Mouse (Mus musculus) thymus, postnatal 36 days (tissue): Measurements from ENCODE around the gene Lrp1.

Source experiments
- DNase-seq, 2 experiments: peaks; one replicate each; pipeline ENCODE4 v3.0.0; 2022; ENCODE audit warnings: mixed read lengths in 2 of 2

The Lrp1 gene

GRCm38 (mm10) chr10:127546505-127546904 lies 74.4 kb downstream of the Lrp1 start:
- DNase-seq: no peak

DNA sequence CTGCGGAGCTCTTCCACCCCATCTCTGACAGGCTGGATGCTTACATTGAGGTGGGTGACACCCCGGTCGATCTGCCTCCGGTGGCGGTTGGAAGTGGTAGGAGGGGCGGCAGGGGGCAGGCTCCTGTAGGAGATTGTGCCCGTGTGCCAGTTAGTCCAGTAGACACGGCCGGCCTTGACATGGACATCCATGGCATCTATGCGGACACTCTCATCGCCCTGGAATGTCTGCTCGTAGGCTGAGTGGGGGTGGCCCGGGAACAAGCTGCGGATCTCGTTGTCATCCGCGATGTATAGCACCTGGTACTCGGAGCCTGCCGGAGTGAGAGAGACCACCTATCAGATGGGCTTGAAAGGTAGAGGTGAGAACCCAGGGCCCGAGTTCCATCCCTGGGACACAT lies 76.6 kb downstream of the Lrp1 start:
- DNase-seq: no peak

GRCm38 (mm10) chr10:127543916-127544315 lies 77.0 kb downstream of the Lrp1 start:
- DNase-seq: no peak

- DNase-seq: no peak
These were observed 78.2 kb downstream of the Lrp1 start for GRCm38 (mm10) chr10:127542720-127543119.

DNA sequence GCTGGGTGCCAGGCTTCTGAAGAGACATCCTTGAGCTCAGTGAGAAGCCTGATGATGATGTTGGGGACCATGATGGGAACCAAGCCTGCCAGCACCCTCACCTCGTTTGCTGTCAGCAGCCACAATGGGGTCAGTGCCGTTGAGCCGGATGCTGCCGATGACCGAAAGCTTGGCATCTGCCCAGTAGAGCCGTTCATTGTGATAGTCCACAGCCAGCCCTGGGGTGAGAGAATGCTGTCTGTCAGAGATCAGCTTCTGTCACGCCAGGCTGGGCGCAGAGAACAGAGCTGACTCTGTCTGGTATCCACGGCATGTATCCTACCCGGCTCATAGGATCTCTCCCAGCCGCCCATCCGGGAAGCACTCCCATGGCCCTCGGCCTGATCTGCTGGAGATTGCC lies 78.9 kb downstream of the Lrp1 start:
- DNase-seq: no peak

- DNase-seq: no peak
These were observed 79.4 kb downstream of the Lrp1 start for GRCm38 (mm10) chr10:127541510-127541909.

GRCm38 (mm10) chr10:127537854-127538583 lies 82.9 kb downstream of the Lrp1 start:
- DNase-seq: peak; percentile 59 to 69

DNA sequence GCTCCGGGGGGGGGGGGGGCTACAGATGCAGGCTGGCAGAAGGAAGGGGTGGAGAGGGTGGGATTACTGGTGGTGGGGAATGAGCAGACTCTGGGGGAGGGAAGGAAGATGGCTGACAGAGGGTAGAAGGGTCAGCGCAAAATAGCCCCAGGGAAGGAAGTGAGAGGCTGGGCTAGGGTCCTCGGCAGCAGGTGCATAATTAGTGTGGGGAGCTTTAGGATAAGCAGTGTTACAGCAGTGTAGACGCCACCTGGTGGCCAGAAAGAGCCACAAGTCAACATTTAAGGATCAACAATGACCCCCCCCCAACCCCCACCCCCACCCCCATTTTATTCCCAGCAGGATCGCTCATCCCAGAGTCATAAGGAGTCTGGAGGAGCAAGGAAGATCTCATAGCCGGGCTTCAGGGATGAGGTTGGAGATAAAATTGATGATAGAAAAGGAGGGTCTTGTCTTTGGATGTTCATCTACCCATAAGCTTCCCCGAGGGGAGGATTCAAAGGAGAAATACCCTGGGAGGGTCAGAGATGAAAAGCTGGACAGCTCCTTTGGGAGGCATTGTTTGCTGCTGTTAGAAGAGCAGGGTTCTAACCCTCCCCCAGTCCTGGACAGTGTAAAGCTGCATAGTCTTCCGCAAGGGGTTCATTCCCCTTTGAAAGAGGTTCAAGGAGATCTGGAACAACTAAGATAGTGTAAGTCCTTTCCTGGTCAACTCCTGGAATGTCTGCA lies 84.2 kb downstream of the Lrp1 start:
- DNase-seq: peak; percentile 49 to 53

DNA sequence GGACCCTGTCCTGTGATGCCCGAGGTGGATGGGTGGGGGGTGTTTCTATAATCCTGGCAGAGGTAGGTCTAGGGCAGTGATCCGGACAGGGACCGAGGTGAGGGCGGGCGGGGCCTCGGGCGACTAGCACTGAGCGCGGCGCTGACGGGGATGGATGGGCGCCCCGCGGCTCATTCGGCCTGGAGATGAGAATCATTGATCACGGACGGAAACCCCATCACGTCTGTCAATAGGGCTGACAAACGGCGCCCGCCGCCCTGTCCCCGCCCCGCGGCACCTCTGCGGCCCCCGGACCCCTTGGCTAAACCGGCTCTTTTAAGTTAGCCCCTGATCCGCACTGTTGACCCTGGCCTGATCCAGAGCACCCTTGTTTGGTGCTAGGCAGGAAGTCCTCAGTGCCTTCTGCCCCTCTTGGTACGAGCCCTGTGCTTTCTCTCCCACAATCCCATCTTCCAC lies 86.0 kb downstream of the Lrp1 start:
- DNase-seq: no peak

DNA sequence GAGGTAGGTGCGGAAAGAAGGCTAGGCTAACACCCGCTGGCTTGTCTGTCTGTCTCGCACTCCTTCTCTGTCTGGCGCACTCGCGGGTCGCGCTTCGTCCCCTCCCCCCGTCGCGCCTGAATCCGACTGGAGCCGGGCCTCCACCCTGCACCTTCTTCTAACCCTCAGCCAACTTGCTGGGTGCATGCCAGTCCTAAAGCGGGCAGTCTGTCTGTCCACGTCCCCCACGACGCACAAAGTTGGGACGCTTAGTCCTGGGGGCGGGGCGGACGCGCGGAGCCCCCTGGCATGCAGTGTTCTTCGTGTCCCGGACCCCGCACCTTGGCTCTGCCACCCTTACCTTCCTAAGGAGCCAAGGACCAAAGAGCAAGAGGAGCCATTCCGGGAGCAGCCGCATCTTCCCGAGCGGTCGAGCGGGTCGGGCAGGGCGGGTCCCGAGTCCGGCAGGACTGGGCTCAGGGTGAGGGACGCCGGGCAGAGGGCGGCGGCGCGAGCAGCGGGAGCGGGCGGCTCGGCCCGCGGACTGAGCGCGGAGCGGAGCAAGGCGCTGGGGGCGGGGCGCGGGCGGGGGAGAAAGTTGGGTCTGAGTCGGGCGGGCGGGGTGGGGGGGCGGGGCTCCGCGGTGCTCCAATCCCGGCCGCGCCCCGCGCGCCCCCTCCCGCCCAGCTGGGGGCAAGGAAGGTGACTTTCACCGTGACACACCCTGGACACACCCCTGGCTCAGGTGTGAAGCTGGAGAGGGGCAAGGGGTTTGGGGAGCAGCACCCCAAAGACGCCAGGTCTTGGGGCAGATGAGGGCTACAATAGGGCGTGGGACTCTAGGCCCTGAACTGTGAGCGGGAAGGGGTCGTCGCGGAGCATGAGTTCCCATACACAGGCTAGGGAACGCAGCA lies 86.7 kb downstream of the Lrp1 start, which contains the start of gene Nxph4:
Nxph4 (minus strand) TSS at position 524 of the 893 bp plus-strand sequence.
- peak in 1 of 2 experiments; percentile 29 for DNase-seq

DNA sequence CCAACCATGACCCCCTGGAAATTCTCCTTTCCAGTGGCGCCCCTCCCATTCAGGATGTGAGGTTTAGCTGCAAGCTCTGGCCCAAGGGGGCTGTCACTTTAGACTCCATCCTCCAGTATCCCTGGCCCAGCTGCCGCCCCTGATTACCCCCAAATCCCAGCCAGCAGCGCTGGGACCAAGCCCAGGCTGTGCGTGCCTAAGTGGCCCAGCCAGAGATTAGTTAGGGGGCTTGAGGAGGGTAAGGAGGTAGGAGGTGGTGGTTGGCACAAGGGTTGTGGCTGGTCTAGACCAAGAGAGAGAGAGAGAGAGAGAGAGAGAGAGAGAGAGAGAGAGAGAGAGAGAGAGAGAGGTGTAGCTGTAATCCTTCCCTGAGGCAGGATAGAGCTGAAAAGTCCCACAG lies 89.4 kb downstream of the Lrp1 start:
- no peak for DNase-seq

DNA sequence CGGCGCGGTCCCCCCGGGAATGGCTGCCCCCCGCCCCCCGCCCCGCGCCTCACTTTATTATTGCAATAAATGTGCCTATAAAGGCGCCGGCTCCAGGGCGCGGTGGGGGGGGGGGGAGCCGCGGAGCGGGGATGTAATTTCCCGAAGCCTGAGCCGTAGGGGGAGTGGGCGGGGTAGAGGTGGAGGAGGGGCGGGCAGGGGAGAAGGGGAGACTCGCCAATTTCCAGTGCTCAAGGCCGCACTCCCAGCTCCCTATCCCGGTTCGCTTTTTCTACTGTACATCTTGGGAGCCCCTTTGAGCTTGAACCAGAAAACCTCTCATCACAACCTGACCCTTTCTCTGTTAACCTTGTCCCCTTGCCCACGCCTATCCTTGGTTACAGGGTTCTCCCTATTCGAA lies 90.0 kb downstream of the Lrp1 start:
- DNase-seq: no peak

DNA sequence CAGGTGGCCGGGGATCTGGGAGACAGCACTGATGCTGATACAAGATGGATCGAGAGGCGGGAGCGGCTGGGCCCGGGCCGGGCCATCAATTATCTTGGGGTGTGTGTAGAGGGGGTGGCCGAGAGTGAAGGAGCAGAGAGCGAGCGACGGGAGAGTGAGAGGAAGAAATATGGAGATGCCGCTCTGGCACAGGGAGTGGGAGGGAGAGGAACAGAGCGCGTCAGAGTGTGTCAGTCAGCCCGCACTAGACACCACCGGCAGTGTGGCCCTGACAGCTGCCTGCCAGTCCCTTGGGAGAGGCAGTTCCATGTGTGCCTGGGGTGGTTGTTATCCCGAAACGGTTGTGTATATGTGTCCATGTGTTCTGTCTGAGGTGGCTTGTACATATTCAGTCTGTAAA lies 93.5 kb downstream of the Lrp1 start:
- DNase-seq: no peak

- peak in 1 of 2 experiments; percentile 46 for DNase-seq
These were observed 94.3 kb downstream of the Lrp1 start for GRCm38 (mm10) chr10:127526681-127527080.

- DNase-seq: peak; percentile 69 to 74
These were observed 94.9 kb downstream of the Lrp1 start for GRCm38 (mm10) chr10:127526048-127526447.

DNA sequence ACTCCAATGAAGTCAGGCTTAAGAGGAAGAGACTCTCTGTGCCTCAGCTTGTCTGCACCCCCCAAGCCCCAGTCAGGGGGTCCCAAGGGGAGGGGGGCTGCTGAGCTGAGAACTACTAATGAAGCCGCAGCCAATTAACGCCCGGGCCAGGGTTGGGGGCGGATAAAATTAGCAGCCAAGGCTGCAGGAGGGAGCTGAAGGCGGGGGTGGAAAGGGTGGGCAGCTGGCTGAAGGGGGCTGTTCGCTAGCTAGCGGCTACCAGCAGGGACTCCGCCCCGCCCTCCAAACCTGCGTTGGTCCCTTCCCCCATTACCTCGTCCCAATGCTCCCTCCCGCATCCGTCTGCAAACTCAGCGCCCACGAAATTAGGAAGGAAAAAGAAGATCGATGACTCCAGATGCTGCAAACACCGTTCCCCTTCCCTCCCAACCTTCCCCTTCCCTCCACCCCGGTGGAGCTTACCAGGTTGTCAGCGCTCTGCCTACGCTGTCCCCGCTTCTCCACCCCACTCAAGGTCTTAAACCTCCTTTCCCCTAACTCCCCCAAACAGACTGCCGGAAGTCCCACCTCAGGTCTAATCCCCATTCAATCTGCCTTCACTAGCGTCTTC lies 96.2 kb downstream of the Lrp1 start:
- DNase-seq: no peak

GRCm38 (mm10) chr10:127522088-127522581 lies 98.8 kb downstream of the Lrp1 start, which contains the start of gene Shmt2:
Gene Shmt2 (minus strand): TSS chr10:127522444.
- DNase-seq: peak; percentile 81 to 82

DNA sequence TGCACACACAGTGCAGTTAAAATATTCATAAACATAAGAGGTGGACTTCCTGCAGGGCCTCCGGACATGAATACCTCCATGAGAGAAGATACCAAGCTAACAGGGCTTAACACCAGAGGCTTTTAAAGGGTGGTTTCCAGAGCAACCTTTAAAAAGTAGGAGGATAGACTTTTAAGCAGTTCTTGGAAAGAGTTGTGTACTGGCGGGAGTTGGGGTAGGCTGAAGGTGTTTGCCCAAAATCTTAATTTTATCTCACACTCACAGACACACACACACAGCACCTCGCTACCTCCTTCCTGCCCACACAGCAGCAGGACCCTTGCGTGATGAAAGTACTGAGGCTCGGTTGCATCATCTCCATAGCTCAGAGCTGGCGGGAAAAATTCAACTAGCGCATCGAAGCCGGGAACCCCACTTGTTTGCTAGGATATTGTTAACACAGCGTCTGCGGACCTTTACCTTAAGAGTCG lies 99.3 kb downstream of the Lrp1 start:
- no peak for DNase-seq

DNA sequence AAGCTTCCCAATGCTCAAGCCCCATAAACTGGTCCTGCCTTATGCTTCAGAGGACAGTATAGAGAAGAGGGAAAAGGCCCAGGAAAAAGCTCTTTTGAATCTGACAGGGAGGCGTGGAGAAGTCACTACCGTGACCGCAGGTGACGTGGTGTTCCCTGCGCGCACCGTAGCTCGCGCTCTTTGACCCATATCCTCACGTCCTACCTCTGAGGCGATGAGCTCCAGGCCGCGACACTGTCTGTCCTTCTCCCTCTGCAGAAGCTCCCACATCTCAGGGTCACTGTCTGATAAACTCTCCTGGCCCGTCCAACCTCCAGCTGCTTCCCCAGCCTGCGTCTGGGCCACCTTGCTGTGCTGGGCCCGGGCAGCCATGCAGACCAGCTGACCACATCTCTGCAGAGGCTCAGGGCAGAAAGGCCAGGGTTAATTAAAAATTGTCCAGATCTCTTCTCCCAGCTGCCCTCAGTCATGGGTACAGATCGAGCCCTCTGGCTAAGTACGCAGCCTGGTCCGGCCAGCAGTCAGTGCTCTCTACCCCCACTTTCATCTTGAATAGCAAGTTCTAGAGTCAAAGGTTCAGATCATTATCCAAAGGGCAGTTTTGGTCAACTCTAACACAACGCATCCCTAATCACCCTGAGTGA lies 100.1 kb downstream of the Lrp1 start:
- no peak for DNase-seq

- DNase-seq: no peak
These were observed 100.8 kb downstream of the Lrp1 start for GRCm38 (mm10) chr10:127519903-127520713.
